Mouse (Mus musculus) lung, postnatal 0 days (tissue): ENCODE data around the gene Nradd.

Experiments
- CTCF ChIP-seq: IDR thresholded peaks from 2 replicates; pipeline ENCODE4 v1.5.1; 2016; ENCODE audit warnings: antibody characterized with exemption, mild to moderate bottlenecking
- EP300 ChIP-seq: IDR thresholded peaks from 2 replicates; pipeline ENCODE4 v1.6.1; 2016; ENCODE audit warnings: antibody characterized with exemption, mild to moderate bottlenecking, control low read depth

GRCm38 (mm10) chr9:110617081-110617480, 7.2 kb downstream of the Nradd start:
- TF ChIP-seq CTCF (no peak), EP300 (no peak)
